Mouse (Mus musculus) heart, adult 2 months (tissue): ENCODE measurements around the gene Ppfia1. TPM values are rescaled to one million over a fixed set of nuclear protein-coding genes. Genes with fewer than 3 reads are reported as not detected.

Experiments used
- DNase-seq, 2 experiments: peaks; one replicate each; pipeline ENCODE4 v3.0.0; 2021
- H3K27ac ChIP-seq: fragments of 200-600 bp; 2 replicates; pipeline ENCODE4 v1.8.1; 2022
- H3K27me3 ChIP-seq: fragments of 200-500 bp; 2 replicates; pipeline ENCODE4 v1.6.1; 2012; ENCODE audit warnings: mild to moderate bottlenecking, low read length, inconsistent platforms, mixed read lengths; ENCODE audit not compliant: control insufficient read depth, insufficient read depth
- H3K36me3 ChIP-seq: fragments of 200-500 bp; 2 replicates; pipeline ENCODE4 v1.6.1; 2012; ENCODE audit warnings: low read length, inconsistent platforms; ENCODE audit not compliant: control insufficient read depth, insufficient read depth
- H3K4me1 ChIP-seq: fragments of 200-500 bp; 2 replicates; pipeline ENCODE4 v1.6.1; 2011; ENCODE audit warnings: low read length; ENCODE audit not compliant: control insufficient read depth, insufficient read depth
- H3K4me3 ChIP-seq: fragments of 200-600 bp; 2 replicates; pipeline ENCODE4 v1.8.1; 2022
- H3K79me2 ChIP-seq: fragments of 200-500 bp; replicated peaks from 2 replicates; pipeline ENCODE4 v1.6.1; 2012; ENCODE audit warnings: mild to moderate bottlenecking, inconsistent platforms, low read length, moderate library complexity, mixed read lengths; ENCODE audit not compliant: control insufficient read depth, insufficient read depth
- H3K9ac ChIP-seq: fragments of 200-500 bp; 2 replicates; pipeline ENCODE4 v1.6.1; 2012; ENCODE audit warnings: low read depth, mild to moderate bottlenecking, control low read depth, inconsistent platforms, low read length, mixed read lengths
- CTCF ChIP-seq: fragments of 200-600 bp; IDR thresholded peaks from 2 replicates; pipeline ENCODE4 v1.8.1; 2022; ENCODE audit warnings: antibody characterized with exemption, mild to moderate bottlenecking, moderate library complexity
- EP300 ChIP-seq: fragments of 200-500 bp; IDR thresholded peaks from 2 replicates; pipeline ENCODE4 v1.6.1; 2011; ENCODE audit warnings: low read depth, low read length, control low read depth; ENCODE audit not compliant: insufficient read depth
- POLR2A ChIP-seq: fragments of 200-500 bp; IDR thresholded peaks from 2 replicates; pipeline ENCODE4 v1.6.1; 2011; ENCODE audit warnings: mild to moderate bottlenecking, low read depth, low read length, control low read depth; ENCODE audit not compliant: insufficient read depth
- WGBS: fragments of 180-500 bp; shearing (Covaris S2); methylation state at CpG from one replicate; pipeline ENCODE4 v1.1.7; 2018; 5-methylcytosine and 5-hydroxymethylcytosine counted together
- intact Hi-C: fragments of 180-260 bp; cut with DNase I; formaldehyde crosslinking; loops from one replicate; pipeline ENCODE4 v1.15.1; 2025
- polyA plus RNA-seq: library from polyadenylated mRNA; depleted of rRNA; stranded (reverse); fragments of >200 nt; gene quantifications from 2 replicates; pipeline ENCODE4 v1.2.3, GENCODE M21; 2012
- total RNA-seq, 2 experiments: library from RNA; stranded (reverse); gene quantifications; 2 replicates each; pipeline ENCODE4 v1.2.3; 2021

The Ppfia1 gene
- total and polyA plus RNA-seq, 3 experiments: 27.0 to 46.0 (median 41.4) TPM

DNA sequence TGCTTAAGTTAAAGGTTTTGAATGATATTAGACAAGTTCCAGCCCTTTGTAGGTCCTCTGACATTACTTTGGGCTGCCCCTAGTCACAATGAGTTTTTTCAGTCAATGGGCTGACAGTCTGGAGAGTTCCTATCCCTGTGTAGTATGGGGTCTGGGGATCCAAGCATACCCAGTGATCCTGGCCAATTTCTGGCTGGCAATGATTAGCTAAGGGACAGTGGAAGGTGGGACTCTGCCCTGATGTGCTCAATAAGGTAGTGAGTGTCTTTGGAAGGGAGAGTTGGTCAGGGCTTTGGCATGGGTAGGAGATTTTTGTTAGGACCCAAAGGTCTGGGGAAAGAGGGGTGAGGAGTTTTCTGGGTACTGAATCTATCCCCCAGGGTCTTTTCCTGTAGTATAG is 18.1 kb upstream of the Ppfia1 start:
- no peak overlapping the region for H3K4me3 ChIP-seq
- no peaks in the 10 kb centered on the region for H3K79me2 ChIP-seq
- DNase-seq: no peak
- no peak overlapping the region for H3K9ac ChIP-seq
- intact Hi-C loops: no loop called here
- TF ChIP-seq EP300: no peak
- TF ChIP-seq CTCF: no peak
- no peak for TF ChIP-seq POLR2A
- H3K4me1 ChIP-seq: peaks cover 4% of the 10 kb centered on the region
- H3K36me3 ChIP-seq: no peaks in the 10 kb centered on the region
- no peaks in the 10 kb centered on the region for H3K27me3 ChIP-seq
- no peak overlapping the region for H3K27ac ChIP-seq

- H3K4me1 ChIP-seq: peaks cover 4% of the 10 kb centered on the region
- H3K4me3 ChIP-seq: no peak overlapping the region
- no peak overlapping the region for H3K9ac ChIP-seq
- H3K27ac ChIP-seq: peak overlapping the region; percentile 49
- 16% methylated on average over 7 of the region's 7 CpGs for WGBS
- H3K27me3 ChIP-seq: no peaks in the 10 kb centered on the region
- intact Hi-C loops: no loop called here
- DNase-seq: peak; percentile 64 to 77
- H3K36me3 ChIP-seq: no peaks in the 10 kb centered on the region
- no peak for TF ChIP-seq EP300
- TF ChIP-seq CTCF: no peak
- TF ChIP-seq POLR2A: no peak
- no peaks in the 10 kb centered on the region for H3K79me2 ChIP-seq
Measured at GRCm38 (mm10) chr7:144569428-144569827, 15.9 kb upstream of the Ppfia1 start.

DNA sequence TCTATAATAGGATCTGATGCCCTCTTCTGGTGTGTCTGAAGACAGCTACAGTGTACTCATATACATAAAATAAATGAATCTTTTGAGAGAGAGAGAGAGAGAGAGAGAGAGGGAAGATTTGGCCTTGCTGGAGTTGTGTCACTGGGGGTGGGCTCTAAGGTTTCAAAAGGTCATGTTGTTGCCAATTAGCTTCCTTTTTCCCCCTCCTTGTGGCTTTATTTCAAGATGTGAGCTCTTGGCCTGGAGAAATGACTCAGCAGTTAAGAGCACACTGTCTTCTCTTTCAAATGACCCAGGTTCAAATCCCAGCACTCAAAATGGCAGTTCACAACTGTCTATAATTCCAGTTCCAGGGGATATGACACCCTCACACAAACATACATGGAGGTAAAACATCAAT is 14.6 kb upstream of the Ppfia1 start:
- peaks cover 4% of the 10 kb centered on the region for H3K4me1 ChIP-seq
- no peak overlapping the region for H3K9ac ChIP-seq
- no peak overlapping the region for H3K4me3 ChIP-seq
- intact Hi-C loops: no loop called here
- no peaks in the 10 kb centered on the region for H3K79me2 ChIP-seq
- H3K27me3 ChIP-seq: no peaks in the 10 kb centered on the region
- no peak overlapping the region for H3K27ac ChIP-seq
- no peak for DNase-seq
- no peaks in the 10 kb centered on the region for H3K36me3 ChIP-seq
- TF ChIP-seq CTCF (no peak), EP300 (no peak), POLR2A (no peak)

DNA sequence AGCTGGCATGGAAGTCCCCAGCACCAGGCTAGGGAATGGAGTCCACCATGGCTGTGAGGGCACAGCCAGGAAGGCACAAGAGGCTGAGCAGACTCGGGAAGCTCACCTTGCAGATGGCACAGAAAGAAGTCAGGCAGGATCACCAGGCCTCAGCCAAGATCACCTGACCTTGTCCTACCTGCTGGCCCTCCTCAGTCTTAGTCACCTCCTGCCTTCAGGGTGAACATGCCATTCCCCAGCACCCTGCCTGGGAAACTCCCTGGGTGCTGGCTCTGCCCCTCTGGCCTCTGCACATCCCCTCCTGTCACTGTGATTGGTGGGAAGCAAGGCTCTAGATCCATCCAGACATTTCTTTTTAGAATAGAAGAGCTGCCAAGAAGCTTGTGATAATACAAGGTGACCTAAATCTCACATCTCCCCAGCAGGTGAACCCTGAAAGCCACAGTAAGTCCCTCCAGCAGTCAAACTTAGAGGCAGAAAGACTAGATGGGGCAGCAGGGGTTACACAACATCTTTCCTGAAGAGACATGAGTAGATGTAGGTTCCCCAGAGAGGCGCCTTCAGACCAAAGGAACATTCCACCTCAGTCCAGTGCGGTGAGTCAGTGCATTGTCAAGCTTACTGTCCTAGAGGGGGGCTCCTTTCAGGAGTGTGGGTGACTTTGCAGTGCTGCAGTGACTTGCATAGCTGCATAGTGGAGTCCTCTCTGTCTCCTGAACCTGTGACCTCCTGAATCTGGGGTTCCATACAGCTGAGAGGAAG is 13.6 kb upstream of the Ppfia1 start:
- no peaks in the 10 kb centered on the region for H3K79me2 ChIP-seq
- H3K4me3 ChIP-seq: no peak overlapping the region
- H3K4me1 ChIP-seq: peaks cover 4% of the 10 kb centered on the region
- DNase-seq: no peak
- 71% methylated on average over 3 of the region's 3 CpGs for WGBS
- intact Hi-C loops: no loop called here
- H3K9ac ChIP-seq: no peak overlapping the region
- H3K36me3 ChIP-seq: no peaks in the 10 kb centered on the region
- TF ChIP-seq EP300 (no peak), CTCF (no peak), POLR2A (no peak)
- H3K27me3 ChIP-seq: no peaks in the 10 kb centered on the region
- no peak overlapping the region for H3K27ac ChIP-seq

- Histone ChIP-seq H3K4me3 (no peak overlapping the region), H3K79me2 (no peaks in the 10 kb centered on the region), H3K27ac (no peak overlapping the region), H3K9ac (no peak overlapping the region), H3K4me1 (no peaks in the 10 kb centered on the region), H3K36me3 (no peaks in the 10 kb centered on the region), H3K27me3 (no peaks in the 10 kb centered on the region)
- TF ChIP-seq EP300: no peak
- intact Hi-C loops: no loop called here
- WGBS: 49% methylated on average over 9 of the region's 9 CpGs
- DNase-seq: no peak
Measured at GRCm38 (mm10) chr7:144563456-144564155, 10.1 kb upstream of the Ppfia1 start.

DNA sequence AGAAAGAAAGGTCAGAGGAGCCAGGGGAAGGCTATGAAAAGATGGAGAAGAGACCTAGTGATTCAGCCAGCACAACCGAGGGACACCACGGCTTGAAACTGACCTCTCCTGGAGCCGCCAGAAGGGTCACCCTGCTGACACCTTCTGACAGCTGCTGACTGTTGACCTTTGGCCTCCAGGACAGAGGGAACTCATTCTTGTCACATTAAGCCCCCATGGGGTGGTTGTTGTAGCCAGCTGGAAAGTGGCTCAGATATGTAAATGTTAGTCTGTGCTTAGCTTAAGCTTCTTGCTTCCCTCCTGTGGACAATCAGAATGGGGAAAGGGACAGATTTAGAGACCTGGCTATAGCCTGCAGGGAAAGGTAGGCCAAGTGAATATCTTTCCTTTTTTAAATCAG is 8.5 kb upstream of the Ppfia1 start:
- Histone ChIP-seq H3K27ac (no peak overlapping the region), H3K79me2 (no peaks in the 10 kb centered on the region), H3K27me3 (no peaks in the 10 kb centered on the region), H3K4me1 (no peaks in the 10 kb centered on the region), H3K36me3 (no peaks in the 10 kb centered on the region), H3K4me3 (no peak overlapping the region), H3K9ac (no peak overlapping the region)
- no peak for DNase-seq
- TF ChIP-seq EP300 (no peak), CTCF (no peak), POLR2A (no peak)
- 38% methylated on average over 3 of the region's 3 CpGs for WGBS
- intact Hi-C loops: no loop called here
